Mouse (Mus musculus) layer of hippocampus, adult 9-10 months (tissue): ENCODE data around the gene Pex19.
A peak's percentile ranks its signal among the peaks of the same experiment; 100 is the strongest.

ENCODE experiments used
- DNase-seq: peaks from one replicate; pipeline ENCODE4 v3.0.0; 2022; ENCODE audit warnings: low spot score

Pex19 gene

DNA sequence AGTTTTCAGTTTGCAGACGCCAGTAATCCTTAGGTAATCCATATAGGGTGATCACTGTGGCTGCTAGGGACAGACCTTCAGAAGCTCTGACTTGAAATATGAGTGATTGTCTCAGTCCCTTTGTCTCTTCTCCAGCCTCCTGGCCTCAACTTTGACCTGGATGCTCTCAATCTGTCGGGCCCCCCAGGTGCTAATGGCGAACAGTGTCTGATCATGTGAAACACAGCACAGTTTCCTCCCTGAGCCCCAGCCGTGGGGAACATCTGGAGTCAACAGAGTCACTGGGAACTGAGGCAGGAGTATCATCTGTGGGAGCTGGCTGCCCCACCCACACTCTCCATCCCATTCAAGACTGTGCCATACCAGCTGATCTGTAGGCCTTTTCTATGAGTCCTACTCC, 7.5 kb downstream of the Pex19 start:
- no peak for DNase-seq

DNA sequence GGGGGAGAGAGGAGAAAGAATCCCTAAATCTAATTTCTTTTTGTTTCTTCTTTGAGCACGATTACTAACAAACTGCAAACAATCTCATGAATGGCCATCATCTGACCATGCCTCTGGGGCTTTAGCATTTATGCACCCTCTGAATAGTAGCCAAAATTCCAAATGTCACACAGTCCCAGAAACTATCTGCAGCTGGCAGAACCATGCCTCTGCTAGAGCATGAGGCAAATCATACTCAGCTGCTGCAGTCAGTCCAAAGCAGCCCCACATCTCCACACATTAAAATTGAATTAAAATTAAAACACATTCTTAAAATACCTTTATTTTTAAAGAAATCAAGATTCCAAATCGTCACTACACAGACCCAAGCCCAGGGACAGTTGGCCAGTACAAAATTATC, 13.6 kb downstream of the Pex19 start:
- DNase-seq = no peak

DNA sequence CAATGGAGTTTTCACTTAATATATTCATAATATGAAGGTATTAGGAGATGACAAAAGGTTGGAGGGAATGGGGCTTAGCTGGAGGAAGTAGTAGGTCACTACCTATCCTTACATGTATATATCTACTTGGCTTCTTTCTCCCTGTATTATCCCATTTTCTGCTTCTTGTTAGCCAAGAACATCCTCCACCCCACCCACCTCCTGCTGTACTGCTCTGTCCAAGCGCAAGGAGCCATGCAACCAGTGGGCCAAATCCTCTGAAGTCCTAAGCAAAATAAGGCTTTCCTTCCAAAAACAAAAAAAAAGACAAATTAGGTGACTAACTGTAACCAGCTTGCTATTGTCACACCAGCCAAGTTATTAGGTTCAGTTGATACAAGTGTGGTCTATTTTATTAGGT, 14.3 kb downstream of the Pex19 start:
- no peak for DNase-seq

DNA sequence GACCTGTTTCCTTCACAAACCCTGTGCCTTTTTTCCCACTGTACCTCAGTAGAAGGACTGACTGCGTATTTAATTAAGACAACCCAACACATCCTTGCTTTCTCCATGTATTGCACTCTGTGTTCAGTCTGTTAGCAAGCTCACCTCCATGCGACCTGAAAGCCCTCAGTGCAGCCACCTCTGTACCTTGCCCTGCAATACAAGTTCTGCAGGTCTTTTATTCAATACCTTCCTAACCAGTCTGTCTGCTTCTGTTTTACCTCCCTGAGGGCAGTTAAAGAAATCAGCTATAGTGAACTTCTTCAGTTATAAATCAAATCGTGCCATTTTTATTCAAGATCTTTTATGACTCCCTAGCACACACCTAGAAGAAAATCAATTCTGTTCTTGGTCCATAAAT, 15.0 kb downstream of the Pex19 start:
- DNase-seq = no peak

DNA sequence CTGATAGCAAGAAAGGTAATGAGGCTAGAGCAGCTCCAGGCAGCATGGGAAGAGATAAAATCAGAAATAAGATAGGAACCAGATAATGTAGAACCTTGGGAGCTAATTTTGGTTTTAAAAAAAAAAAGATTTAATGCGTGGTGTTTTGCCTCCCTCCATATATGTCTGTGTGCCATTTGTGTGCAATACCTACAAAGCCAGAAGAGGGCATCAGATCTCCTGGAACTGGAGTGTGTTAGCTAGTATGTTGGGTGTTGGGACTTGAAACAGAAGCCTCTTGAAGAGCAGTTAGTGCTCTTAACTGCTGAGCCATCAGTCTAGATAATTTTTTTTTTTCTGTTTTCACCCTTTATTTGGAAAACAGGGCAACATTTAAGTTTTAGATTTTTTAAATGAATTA, 17.0 kb downstream of the Pex19 start:
- DNase-seq = peak; percentile 78

DNA sequence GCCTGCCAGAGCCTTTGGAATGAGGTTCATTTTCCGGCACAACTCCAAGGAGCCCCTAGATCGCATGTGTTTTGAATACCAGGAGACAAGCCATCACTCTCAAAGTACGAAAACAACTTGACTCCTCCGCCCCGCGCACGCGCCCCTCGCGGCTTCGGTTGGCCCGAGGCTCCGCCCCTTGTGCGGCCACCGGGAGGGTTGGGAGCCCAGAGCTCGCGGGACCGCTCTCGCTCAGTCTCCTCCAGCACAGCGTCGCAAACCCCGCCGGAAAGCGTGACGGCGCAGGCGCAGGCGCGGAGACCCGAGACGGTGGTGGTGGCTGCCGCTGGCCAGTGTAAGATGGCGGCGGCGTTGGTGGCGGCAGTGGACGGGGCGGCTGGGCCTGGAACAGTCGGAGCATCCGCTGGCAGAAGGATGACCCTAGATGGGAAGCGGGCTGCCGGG, 21.3 kb downstream of the Pex19 start, which contains the start of gene Dcaf8:
Gene Dcaf8, plus strand, starts transcription at position 250 of the 444 bp plus-strand sequence.
- peak; percentile 83 for DNase-seq

DNA sequence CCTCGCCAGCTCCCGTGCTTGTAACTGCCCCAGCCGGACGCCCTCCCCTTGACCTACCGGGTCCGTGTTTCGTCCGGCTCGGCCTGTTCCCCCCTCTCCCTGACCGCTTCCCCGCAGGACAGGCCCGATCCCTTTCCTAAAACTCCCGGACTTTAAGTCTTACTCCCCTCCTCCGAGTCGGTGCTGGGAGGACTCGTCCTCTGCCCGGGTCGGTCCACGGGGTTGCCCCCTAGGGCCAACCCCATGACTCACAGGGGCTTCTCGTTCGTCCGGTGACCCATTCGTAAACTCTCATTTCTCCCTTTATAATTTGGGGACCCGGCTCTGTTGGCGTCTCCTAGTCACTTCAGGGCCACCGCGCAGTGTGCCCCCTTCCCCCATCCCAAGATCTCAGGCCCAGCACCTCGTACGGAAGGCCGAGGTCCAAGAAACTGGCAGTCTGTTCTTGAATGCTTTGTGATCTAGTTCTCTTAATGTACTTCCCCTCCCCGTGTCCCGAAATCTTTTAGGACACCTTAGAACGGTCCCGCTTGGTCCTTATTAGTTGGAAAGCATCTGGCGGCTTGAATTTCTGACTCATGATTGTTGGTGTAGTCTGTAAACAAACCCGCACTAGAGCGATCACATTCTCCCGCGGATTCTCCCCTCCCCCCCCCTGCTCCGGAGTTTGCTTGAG, 21.9 kb downstream of the Pex19 start:
- DNase-seq = no peak

DNA sequence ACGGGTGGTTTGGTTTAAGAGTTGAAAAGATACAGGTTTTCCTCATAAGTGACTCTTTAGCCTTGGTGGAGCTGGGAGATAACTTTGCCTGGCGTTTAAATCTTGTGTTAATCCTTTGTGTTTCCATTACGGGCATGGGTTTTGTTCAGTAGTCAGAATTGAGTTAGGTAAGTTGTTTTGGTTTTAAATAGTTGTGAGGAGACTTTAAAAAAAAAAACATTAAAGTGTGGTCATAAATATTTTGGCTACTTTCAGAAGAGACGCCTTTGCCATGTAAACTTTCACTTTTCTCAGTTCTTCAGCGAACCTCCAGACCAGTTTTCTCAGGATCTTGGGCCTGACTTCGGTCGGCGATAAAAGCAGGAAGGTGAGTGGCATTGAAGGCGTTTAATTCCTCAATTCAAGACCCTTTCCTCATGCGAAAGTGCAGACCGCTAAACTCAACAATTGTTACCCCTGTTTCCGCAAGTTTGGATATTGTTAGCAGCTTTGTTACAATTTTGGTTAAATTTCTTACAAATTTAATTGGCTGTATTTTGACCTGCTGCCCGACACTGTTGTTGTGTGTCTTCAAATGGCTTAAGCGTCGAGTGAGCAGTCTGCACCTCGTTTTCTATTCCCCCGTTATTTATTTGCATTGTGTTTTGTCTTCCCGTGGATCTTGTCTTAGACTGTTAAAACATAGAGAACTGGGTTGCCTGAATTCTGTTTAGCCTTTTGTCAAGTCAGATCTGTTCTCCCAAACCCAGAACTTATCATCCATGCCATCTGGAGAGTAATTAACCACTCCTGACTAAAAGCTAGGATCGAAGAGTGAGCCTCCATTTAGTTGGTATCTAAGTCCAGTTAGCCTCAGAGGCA, 22.6 kb downstream of the Pex19 start:
- no peak for DNase-seq

DNA sequence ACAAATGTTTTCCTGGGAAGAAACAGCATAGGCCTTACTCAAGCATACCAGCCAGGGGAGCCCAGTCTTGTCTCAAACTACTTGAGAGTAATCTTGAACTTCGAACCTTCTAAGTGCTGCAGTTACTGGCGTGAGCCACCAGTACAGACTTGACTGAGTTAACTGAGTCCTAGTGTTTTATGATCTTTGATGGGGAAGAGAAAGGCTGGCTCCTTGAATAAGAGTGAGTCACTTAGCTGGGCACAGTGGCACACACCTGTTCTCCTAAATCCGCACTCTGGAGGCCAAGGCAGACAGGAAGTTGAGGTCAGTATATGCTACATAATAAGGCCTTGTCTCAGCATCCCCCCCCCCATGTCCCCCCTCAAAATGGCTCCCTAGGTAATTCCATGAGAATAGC, 28.0 kb downstream of the Pex19 start:
- no peak for DNase-seq

DNA sequence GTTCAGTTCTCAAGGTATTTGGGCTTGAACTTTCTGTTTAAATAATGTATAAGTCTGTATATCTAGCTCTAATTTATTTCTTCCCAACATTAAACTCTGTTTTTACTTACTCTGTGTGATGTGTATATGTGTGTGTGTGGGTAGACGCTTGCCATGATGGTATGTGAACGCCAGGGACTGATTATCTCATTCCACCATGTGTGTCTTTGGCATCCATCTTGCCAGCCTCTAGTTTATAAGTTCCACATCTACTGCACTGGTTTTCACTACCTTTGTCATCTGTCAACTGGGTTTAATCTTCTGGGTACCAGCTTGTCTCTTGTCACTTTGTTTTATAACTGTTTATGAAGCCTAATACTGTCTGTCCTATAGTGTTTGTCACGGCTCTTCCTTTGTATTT, 29.0 kb downstream of the Pex19 start:
- no peak for DNase-seq

DNA sequence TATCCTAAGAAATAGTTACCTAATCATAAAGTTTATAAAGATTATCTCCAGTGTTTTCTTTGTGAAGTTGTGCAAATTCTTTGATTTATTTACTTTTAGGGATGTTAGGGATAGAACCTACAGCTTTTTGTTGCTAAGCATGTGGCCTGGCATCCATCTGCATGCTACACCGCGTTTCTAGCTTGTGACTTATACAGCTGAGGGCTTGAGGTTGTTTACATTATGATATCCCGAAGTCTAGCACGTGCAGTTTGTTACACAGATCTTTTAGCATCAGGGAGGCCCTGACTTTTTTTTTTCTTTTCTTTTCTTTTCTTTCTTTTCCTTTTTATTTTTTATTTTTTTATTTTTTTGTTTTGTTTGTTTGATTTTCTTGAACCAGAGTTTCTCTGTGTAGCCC, 33.4 kb downstream of the Pex19 start:
- DNase-seq = no peak

DNA sequence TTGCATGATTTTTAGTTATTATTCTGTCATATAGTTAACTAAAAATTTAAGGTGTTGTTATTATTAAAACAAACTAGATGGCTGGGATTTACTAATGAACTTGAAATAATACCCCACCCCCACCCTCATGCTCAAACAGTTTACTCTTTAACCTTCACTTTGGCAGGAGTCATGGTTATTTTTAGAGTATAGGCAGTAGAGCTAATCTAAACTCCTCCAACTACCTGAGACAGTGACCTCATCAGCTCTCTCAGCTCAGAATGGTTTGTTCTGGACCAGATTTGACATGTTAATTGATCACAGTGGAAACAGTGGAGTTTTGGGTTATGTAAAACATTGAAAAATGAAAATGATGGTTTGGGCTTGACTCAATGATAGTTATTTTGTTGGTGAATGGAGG, 34.0 kb downstream of the Pex19 start:
- DNase-seq = no peak

DNA sequence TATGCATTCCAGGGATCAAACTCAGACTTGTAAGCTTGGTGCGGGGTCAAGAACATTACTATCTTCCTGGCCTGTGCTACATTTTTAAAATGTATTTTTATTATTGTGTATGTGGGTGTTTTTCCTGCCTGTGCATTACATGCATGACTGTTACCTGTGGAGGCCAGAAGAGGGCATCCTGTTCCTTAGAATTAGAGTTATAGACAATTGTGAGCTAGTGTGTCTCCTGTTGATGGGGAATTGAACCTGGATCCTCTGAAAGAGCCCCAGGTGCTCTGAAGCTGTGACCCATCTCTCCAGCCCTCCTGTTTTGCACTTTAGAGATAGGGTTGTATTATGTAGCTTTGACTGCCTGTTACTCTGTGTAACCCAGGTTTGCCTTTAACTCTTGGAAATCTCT, 35.5 kb downstream of the Pex19 start:
- no peak for DNase-seq

DNA sequence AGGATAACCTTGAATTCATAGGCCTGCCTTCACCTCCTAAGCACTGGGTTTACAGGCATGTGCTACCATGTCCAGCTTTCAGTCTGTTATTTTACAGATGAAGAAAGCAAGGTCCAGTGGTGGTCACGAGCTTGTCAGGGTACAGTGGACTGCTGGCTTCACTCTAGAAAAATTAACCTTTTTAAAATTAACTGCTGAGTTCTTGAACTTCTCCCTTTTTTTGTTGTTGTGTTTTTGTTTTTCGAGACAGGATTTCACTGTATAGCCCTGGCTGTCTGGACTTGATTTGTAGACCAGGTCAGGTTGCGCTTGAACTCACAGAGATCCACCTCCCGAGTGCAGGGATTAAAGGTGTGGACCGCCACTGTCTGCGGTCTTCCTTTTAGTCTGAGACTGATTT, 36.4 kb downstream of the Pex19 start:
- DNase-seq = no peak

DNA sequence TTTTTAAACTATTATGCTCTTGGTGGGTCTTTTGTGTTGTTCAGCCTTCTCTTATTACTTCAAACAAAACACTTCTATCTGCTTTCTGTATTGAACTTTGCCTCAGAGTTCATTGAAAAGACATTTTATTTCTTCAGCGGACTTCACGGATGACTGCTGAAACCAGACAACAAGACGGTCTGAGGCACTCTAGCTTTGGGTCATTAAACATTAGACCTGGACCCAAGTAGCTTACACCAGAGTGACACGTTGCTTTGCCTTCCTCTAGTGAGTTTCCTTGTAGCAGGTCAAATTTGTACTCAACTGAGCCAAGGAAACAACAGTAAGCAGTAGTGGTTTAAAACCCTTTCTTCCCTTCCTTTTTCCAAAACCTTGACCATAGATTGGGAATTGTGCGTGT, 41.4 kb downstream of the Pex19 start:
- no peak for DNase-seq

DNA sequence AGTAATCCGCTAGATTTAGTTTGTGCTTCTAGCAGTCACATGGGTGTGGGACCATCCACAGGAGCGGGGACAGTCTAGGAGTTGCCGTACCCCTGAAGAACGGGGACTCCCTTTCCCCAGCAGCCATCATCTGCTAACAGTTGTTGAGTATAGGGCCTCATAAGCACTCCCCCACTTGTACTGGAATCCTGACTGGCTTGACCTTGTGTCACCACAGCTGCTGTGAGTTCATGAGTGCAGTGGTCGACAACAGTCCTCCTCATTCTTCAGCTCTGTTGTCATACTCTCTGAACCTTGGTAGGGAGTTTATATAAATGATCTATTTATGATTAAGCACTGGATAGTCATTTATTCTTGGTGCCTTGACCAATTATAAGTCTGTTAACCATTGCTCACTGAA, 43.3 kb downstream of the Pex19 start:
- DNase-seq = no peak

DNA sequence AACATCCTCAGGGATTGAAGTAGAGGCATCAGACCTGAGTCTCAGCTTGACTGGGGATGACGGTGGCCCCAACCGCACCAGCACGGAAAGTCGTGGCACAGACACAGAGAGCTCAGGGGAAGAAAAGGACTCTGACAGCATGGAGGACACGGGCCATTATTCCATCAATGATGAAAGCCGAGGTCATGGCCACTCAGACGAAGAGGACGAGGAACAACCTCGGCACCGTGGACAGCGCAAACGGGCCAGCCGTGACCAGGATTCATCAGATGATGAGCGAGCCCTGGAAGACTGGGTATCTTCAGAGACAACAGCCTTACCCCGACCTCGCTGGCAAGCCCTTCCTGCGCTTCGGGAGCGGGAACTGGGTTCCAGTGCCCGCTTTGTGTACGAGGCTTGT, 45.8 kb downstream of the Pex19 start:
- no peak for DNase-seq

DNA sequence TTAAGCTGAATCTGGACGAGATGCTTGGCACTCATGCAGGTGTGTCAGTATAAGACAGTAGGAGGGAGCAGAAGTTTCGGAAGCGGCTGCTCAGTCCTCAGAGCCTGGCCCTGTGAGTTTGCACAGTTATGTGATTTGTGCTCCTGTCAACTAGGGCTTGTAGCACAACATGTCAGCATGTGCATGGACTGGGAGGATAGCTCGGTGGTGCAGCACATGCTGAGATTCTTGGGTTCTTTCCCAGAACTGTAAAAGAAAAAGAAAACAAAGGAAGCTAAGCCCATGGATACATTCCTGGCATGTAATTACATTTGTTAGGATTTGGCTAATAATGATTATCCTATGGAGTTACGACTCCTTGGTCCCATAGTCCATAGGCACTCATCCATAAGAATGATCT, 46.6 kb downstream of the Pex19 start:
- DNase-seq = no peak

DNA sequence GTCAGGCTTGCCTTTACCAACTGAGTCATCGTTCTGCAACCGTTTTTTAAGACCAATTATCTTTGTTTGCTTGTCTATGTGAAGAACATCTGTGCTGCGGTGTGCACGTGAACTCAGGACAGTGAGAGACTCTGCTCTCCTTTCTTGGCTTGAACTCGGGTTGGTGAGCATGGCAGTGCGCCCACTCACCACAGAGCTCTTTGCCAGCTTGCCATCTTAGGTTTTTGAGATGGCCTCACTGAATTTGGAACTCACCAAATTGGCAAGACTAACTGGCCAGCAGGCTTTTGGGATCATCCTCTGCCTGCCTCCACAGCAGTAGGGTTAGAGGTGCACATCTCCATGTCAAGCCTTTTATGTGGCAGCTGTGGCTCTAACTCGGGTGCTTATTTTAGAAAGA, 51.2 kb downstream of the Pex19 start:
- DNase-seq = no peak

DNA sequence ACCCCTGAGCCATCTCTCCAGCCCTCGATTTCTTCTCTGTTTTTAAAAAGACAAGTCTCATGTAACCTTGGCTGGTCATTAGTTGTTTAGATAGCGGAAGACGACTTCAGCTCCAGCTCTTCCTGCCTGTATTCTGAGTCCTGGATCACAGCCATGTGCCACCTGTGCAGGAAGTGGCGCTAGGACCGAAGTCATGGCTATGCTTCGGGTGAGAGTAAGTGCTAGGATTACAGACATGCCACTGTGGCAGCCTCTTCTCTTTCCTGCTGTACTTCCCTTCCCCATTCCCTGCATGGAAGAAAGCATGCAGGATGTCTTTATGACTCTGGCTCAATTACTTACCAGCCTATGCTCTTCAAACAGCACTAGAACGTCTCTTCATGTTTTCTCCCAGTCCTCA, 52.5 kb downstream of the Pex19 start:
- DNase-seq = no peak

DNA sequence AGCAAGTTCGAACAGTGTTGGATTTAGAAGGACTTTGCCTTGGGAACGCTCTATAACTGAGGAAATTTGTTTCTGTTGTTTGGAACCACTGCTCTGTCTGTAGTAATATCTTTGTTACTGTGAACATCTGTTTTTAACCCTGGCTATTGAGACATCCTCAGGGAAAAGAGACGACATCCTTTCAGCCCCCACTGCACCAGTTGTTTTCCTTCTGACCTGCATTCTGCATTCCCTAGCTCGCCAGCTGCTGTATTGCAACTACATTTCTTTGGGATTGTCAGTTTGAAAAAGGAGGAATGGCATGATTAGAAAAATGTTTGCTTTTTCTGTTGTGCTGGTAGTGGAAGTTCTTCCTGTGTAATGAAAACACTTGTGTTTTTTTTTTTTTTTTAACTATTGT, 54.3 kb downstream of the Pex19 start:
- DNase-seq = no peak

DNA sequence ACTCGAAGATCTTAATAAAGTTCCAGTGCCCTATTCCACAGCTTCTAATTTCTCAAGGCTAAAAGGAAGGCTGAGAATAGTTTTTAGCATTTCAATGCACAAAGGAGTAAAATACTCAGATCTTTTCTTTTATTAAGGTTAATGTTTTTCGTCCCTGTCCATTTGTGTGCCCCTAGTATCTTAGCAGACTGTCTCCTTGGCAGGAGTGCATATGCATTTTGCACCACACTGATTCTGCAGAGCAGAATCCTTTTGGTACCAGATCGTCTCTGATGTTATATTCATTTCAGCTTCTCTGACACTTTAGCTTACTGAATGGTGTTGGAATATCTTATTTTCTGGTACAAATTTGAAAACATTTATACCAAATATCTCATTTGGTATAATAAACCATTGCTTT, 55.2 kb downstream of the Pex19 start:
- no peak for DNase-seq

DNA sequence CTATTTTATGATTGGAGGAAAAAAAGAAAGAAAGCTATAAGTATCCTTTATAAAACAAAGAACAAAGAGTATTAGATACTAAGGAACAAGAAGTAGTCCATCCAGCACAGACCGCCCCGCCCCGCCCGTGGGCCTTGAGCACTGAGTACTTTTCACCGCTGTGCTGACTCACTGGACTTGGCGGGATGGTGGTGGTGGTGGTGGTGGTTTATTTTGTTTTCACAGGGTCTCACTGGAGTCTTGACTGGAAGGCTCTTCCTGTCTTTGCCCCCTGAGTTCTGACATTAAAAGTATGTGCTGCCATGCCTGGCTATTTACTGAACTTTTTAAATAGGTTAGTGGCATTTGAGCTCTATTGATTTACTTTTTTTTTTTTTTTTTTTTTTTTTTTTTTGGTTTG, 56.5 kb downstream of the Pex19 start:
- DNase-seq = no peak

DNA sequence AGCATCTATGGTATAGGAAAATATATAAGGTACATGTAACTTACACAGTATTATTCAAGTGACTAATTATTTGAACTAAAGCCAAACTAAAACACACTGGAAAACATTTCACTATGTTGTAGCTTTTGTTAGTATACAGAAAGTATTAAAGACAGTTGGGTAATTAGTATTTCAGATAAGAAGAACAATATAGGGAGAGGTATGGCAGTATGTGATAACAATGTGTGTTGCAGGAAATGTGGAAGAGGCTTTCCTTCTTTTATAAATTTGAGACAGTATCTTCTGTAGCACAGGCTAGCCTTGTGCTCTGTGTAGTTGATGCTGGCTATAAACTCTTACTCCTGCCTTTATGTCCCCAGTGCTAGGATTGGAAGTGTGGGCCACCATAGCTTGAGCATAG, 57.4 kb downstream of the Pex19 start:
- no peak for DNase-seq
